Mouse (Mus musculus) ES-E14 (cell line): ENCODE results near the gene Wbp2. TPM values are rescaled to one million over a fixed set of nuclear protein-coding genes. Genes with fewer than 3 reads are reported as not detected.

Experiments
- DNase-seq: peaks from one replicate; pipeline ENCODE4 v3.0.0-alpha.2; 2013; ENCODE audit warnings: low read depth, low spot score
- H3K27ac ChIP-seq: 2 replicates; pipeline ENCODE4 v1.5.1; 2012; ENCODE audit warnings: low read depth, mild to moderate bottlenecking, low read length, moderate library complexity, mixed read lengths; ENCODE audit not compliant: poor library complexity, insufficient read depth, severe bottlenecking
- H3K36me3 ChIP-seq: 2 replicates; pipeline ENCODE4 v1.6.1; 2012; ENCODE audit warnings: mild to moderate bottlenecking, low read length, moderate library complexity, mixed read lengths; ENCODE audit not compliant: control insufficient read depth, poor library complexity, insufficient read depth, severe bottlenecking
- H3K4me1 ChIP-seq, 2 experiments: fragments of 150-350 bp in 1 of 2; sonication (generic) in 1 of 2; 2 replicates each; pipeline ENCODE4 v1.6.1; 2012; ENCODE audit warnings: low read length in 2 of 2, mild to moderate bottlenecking in 1 of 2, mixed read lengths in 1 of 2; ENCODE audit not compliant: control insufficient read depth in 2 of 2, insufficient read depth in 2 of 2, poor library complexity in 1 of 2
- H3K4me3 ChIP-seq, 2 experiments: fragments of 150-350 bp in 1 of 2; sonication (generic) in 1 of 2; 2 replicates each; pipeline ENCODE4 v1.5.1; 2012; ENCODE audit warnings: low read length in 2 of 2, low read depth in 1 of 2, mild to moderate bottlenecking in 1 of 2, mixed read lengths in 1 of 2; ENCODE audit not compliant: insufficient read depth in 1 of 2, poor library complexity in 1 of 2, severe bottlenecking in 1 of 2
- H3K9ac ChIP-seq: 2 replicates; pipeline ENCODE4 v1.6.1; 2012; ENCODE audit warnings: low read depth, mild to moderate bottlenecking, low read length, mixed read lengths; ENCODE audit not compliant: poor library complexity, insufficient read depth, severe bottlenecking
- H3K9me3 ChIP-seq: fragments of 150-350 bp; sonication (generic); 2 replicates; pipeline ENCODE4 v1.6.1; 2012; ENCODE audit warnings: low read depth, mild to moderate bottlenecking, low read length; ENCODE audit not compliant: control insufficient read depth, insufficient read depth
- CHD2 ChIP-seq: IDR thresholded peaks from 2 replicates; pipeline ENCODE4 v1.6.1; 2014; ENCODE audit warnings: mild to moderate bottlenecking, low read depth, low read length, inconsistent platforms
- HCFC1 ChIP-seq: IDR thresholded peaks from 2 replicates; pipeline ENCODE4 v1.6.1; 2012; ENCODE audit warnings: low read length, inconsistent platforms, borderline replicate concordance; ENCODE audit not compliant: insufficient read depth
- MAFK ChIP-seq: IDR thresholded peaks from 2 replicates; pipeline ENCODE4 v1.6.1; 2014; ENCODE audit warnings: mild to moderate bottlenecking, low read depth, low read length, inconsistent platforms; ENCODE audit not compliant: insufficient read depth
- ZC3H11A ChIP-seq: IDR thresholded peaks from 2 replicates; pipeline ENCODE4 v1.6.1; 2012; ENCODE audit warnings: low read depth, mild to moderate bottlenecking, inconsistent platforms, low read length, borderline replicate concordance
- ZNF384 ChIP-seq: IDR thresholded peaks from 2 replicates; pipeline ENCODE4 v1.6.1; 2012; ENCODE audit warnings: low read depth, low read length, inconsistent platforms
- in situ Hi-C, 2 experiments: fragments of 600-800 bp; cut with MboI; formaldehyde crosslinking; loops; one replicate each; pipeline ENCODE4 v1.15.1; 2025; ENCODE audit warnings: low sequenced_read_pairs in 2 of 2, inconsistent platforms in 1 of 2; ENCODE audit not compliant: unreplicated experiment in 2 of 2
- total RNA-seq: library from RNA; depleted of rRNA; stranded (reverse); fragments of 300-350 nt; gene quantifications from 2 replicates; pipeline ENCODE4 v1.2.3, GENCODE M21; 2012

Wbp2 gene
- total RNA-seq, 1 experiment: 20.1 TPM

GRCm38 (mm10) chr11:116053510-116054229 lies 33.1 kb downstream of the Wbp2 start:
- no peak for DNase-seq

GRCm38 (mm10) chr11:116050196-116050595 lies 36.6 kb downstream of the Wbp2 start:
- in situ Hi-C loops: no loop called here
- no peaks in the 10 kb centered on the region for H3K9me3 ChIP-seq
- TF ChIP-seq MAFK (no peak), HCFC1 (no peak), ZC3H11A (no peak), ZNF384 (no peak), CHD2 (no peak)
- DNase-seq: no peak
- no peak overlapping the region for H3K9ac ChIP-seq
- H3K27ac ChIP-seq: no peak overlapping the region; the same call in 1 of the 2 replicates
- peaks cover 0 to 2% of the 10 kb centered on the region in 2 experiments; a peak in 2 of 4 replicates for H3K4me1 ChIP-seq
- no peak overlapping the region for H3K4me3 ChIP-seq
- peaks cover 61% of the 10 kb centered on the region for H3K36me3 ChIP-seq

More at GRCm38 (mm10) chr11:116053510-116054229, 33.1 kb downstream of the Wbp2 start:
- H3K4me3 ChIP-seq: no peak overlapping the region
- in situ Hi-C loops: no loop called here
- 0 out of 4 replicates have a peak, but pooled peaks cover 0 to 3% of the 10 kb centered on the region in 2 experiments for H3K4me1 ChIP-seq
- no peak overlapping the region for H3K27ac ChIP-seq
- H3K9me3 ChIP-seq: no peaks in the 10 kb centered on the region
- H3K36me3 ChIP-seq: peaks cover 85% of the 10 kb centered on the region
- no peak overlapping the region for H3K9ac ChIP-seq
- TF ChIP-seq HCFC1: no peak
- no peak for TF ChIP-seq MAFK
- TF ChIP-seq ZNF384: no peak
- TF ChIP-seq CHD2: no peak
- TF ChIP-seq ZC3H11A: no peak

GRCm38 (mm10) chr11:116049610-116050009 lies 37.2 kb downstream of the Wbp2 start:
- Histone ChIP-seq H3K4me3 (no peak overlapping the region), H3K27ac (no peak overlapping the region; the same call in 1 of the 2 replicates), H3K9me3 (no peaks in the 10 kb centered on the region), H3K36me3 (peaks cover 57% of the 10 kb centered on the region), H3K9ac (no peak overlapping the region), H3K4me1 (peaks cover 0 to 2% of the 10 kb centered on the region in 2 experiments; a peak in 2 of 4 replicates)
- in situ Hi-C loops: no loop called here
- DNase-seq: no peak
- TF ChIP-seq MAFK (no peak), ZC3H11A (no peak), ZNF384 (no peak), HCFC1 (no peak), CHD2 (no peak)

- Histone ChIP-seq H3K4me1 (peaks cover 2% of the 10 kb centered on the region in 2 experiments; a peak in 2 of 4 replicates), H3K27ac (no peak overlapping the region), H3K9me3 (no peaks in the 10 kb centered on the region), H3K4me3 (no peak overlapping the region), H3K36me3 (peaks cover 28% of the 10 kb centered on the region), H3K9ac (no peak overlapping the region)
- no peak for TF ChIP-seq MAFK
- no peak for TF ChIP-seq ZNF384
- TF ChIP-seq CHD2: no peak
- no peak for TF ChIP-seq HCFC1
- TF ChIP-seq ZC3H11A: no peak
- DNase-seq: no peak
- in situ Hi-C loops: no loop called here
Observed at GRCm38 (mm10) chr11:116045173-116045572, 41.6 kb downstream of the Wbp2 start.
